Mouse (Mus musculus): ENCODE results near the gene Zfp507.

The Zfp507 gene

GRCm38 (mm10) chr7:35782252-35782651 lies 20.6 kb downstream of the Zfp507 start:
- DNase-seq (ENCODE audit: low spot score), result no peak

GRCm38 (mm10) chr7:35774127-35774526 lies 28.7 kb downstream of the Zfp507 start:
- DNase-seq (ENCODE audit: low spot score), result no peak

- no peak for DNase-seq (ENCODE audit: low spot score)
Observed at GRCm38 (mm10) chr7:35772347-35772746, 30.5 kb downstream of the Zfp507 start.

GRCm38 (mm10) chr7:35771106-35771505 lies 31.7 kb downstream of the Zfp507 start:
- DNase-seq (ENCODE audit: low spot score), result no peak

- no peak for DNase-seq (ENCODE audit: low spot score)
Observed at GRCm38 (mm10) chr7:35770122-35770521, 32.7 kb downstream of the Zfp507 start.

GRCm38 (mm10) chr7:35764461-35764860 lies 38.3 kb downstream of the Zfp507 start:
- no peak for DNase-seq (ENCODE audit: low spot score)

- no peak for DNase-seq (ENCODE audit: low spot score)
Observed at GRCm38 (mm10) chr7:35761801-35762200, 41.0 kb downstream of the Zfp507 start.

- no peak for DNase-seq (ENCODE audit: low spot score)
Observed at GRCm38 (mm10) chr7:35759602-35760001, 43.2 kb downstream of the Zfp507 start.

GRCm38 (mm10) chr7:35756510-35757440 lies 46.0 kb downstream of the Zfp507 start:
- DNase-seq (ENCODE audit: low spot score), result no peak

GRCm38 (mm10) chr7:35754886-35755168 lies 48.0 kb downstream of the Zfp507 start:
- DNase-seq (ENCODE audit: low spot score), result no peak

GRCm38 (mm10) chr7:35754033-35754885 lies 48.5 kb downstream of the Zfp507 start, which contains the start of gene Dpy19l3:
TSS of gene Dpy19l3 (minus strand) at chr7:35754454.
- DNase-seq (ENCODE audit: low spot score), result peak; percentile 90

- DNase-seq (ENCODE audit: low spot score), result no peak
Observed at GRCm38 (mm10) chr7:35753319-35754032, 49.3 kb downstream of the Zfp507 start.

- no peak for DNase-seq (ENCODE audit: low spot score)
Observed at GRCm38 (mm10) chr7:35750873-35751272, 51.9 kb downstream of the Zfp507 start.

- no peak for DNase-seq (ENCODE audit: low spot score)
Observed at GRCm38 (mm10) chr7:35747397-35747964, 55.3 kb downstream of the Zfp507 start.

- no peak for DNase-seq (ENCODE audit: low spot score)
Observed at GRCm38 (mm10) chr7:35746686-35747396, 56.0 kb downstream of the Zfp507 start.

GRCm38 (mm10) chr7:35745281-35745702 lies 57.5 kb downstream of the Zfp507 start:
- no peak for DNase-seq (ENCODE audit: low spot score)

- DNase-seq (ENCODE audit: low spot score), result no peak
Observed at GRCm38 (mm10) chr7:35744771-35745170, 58.0 kb downstream of the Zfp507 start.

GRCm38 (mm10) chr7:35742310-35742709 lies 60.5 kb downstream of the Zfp507 start:
- no peak for DNase-seq (ENCODE audit: low spot score)

- no peak for DNase-seq (ENCODE audit: low spot score)
Observed at GRCm38 (mm10) chr7:35741858-35742257, 60.9 kb downstream of the Zfp507 start.

GRCm38 (mm10) chr7:35740489-35741230 lies 62.1 kb downstream of the Zfp507 start:
- DNase-seq (ENCODE audit: low spot score), result peak; percentile 37

- no peak for DNase-seq (ENCODE audit: low spot score)
Observed at GRCm38 (mm10) chr7:35738871-35739270, 63.9 kb downstream of the Zfp507 start.
